Mouse (Mus musculus): ENCODE data around the gene Psmd13. TPM values are rescaled to one million over a fixed set of nuclear protein-coding genes. Genes with fewer than 3 reads are reported as not detected.

Gene Psmd13
- polyA plus RNA-seq, 1 experiment from 2014 or later, result 154 TPM

- H3K4me2 ChIP-seq, result peak within 1 kb of the TSS; percentile 95
- no peaks in the 10 kb centered on the region for H3K27me3 ChIP-seq
- H3K9me3 ChIP-seq (replicated peaks), result no peaks in the 10 kb centered on the region
- peak within 1 kb of the TSS; percentile 95 for H3K27ac ChIP-seq
- peaks cover 32% of the 10 kb centered on the region for H3K4me1 ChIP-seq (replicated peaks)
- peak within 1 kb of the TSS; percentile 95 for H3K9ac ChIP-seq
- 28% methylated on average over 40 of the region's 40 CpGs for WGBS
- 0 out of 2 replicates have a peak, but pooled peaks have one; percentile 4 for ATAC-seq (replicated peaks; ENCODE audit: insufficient number of reproducible peaks, insufficient read depth, low FRiP score, low read depth)
- peak within 1 kb of the TSS; percentile 97 for H3K4me3 ChIP-seq
- peaks cover 55% of the 10 kb centered on the region for H3K36me3 ChIP-seq
Observed at GRCm38 (mm10) chr7:140857550-140858505, 23.9 kb upstream of the Psmd13 start, which contains the start of gene Bet1l. Gene Bet1l (minus strand): TSS chr7:140857577.

DNA sequence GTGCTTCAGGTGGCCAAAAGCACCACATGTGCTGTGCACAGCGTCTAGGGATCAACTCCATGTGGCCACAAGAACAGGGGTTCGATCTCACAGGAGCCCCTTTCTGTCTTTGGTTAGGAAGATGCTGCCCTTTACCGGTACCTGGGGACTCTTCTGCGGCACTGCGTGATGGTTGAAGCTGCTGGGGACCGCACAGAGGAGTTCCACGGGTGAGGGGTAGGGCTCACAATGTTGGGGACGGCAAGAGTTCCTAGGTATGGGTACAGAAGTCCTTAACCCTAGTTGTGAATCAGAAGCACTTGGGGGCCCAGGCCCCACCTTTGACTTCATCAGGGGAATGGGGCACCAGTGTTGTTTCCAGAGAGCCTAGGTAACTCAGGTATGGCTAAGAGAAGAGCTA lies 23.0 kb upstream of the Psmd13 start:
- H3K27me3 ChIP-seq, result no peaks in the 10 kb centered on the region
- no peak overlapping the region for H3K27ac ChIP-seq
- peak overlapping the region; percentile 97 for H3K4me3 ChIP-seq
- H3K4me2 ChIP-seq, result peak overlapping the region; percentile 95
- H3K36me3 ChIP-seq, result peaks cover 55% of the 10 kb centered on the region
- no peaks in the 10 kb centered on the region for H3K9me3 ChIP-seq (replicated peaks)
- ATAC-seq (replicated peaks; ENCODE audit: insufficient number of reproducible peaks, insufficient read depth, low FRiP score, low read depth), result no peak
- 90% methylated on average over 8 of the region's 8 CpGs for WGBS
- peak overlapping the region; percentile 95; the same call in 1 of the 2 replicates for H3K9ac ChIP-seq
- H3K4me1 ChIP-seq (replicated peaks), result peaks cover 32% of the 10 kb centered on the region

GRCm38 (mm10) chr7:140859997-140860396 lies 21.8 kb upstream of the Psmd13 start:
- H3K9me3 ChIP-seq (replicated peaks), result no peaks in the 10 kb centered on the region
- no peak overlapping the region for H3K4me3 ChIP-seq
- 75% methylated on average over 6 of the region's 6 CpGs for WGBS
- no peaks in the 10 kb centered on the region for H3K27me3 ChIP-seq
- H3K27ac ChIP-seq, result no peak overlapping the region
- H3K4me1 ChIP-seq (replicated peaks), result peaks cover 27% of the 10 kb centered on the region
- no peak overlapping the region for H3K4me2 ChIP-seq
- no peak for ATAC-seq (replicated peaks; ENCODE audit: insufficient number of reproducible peaks, insufficient read depth, low FRiP score, low read depth)
- peaks cover 58% of the 10 kb centered on the region for H3K36me3 ChIP-seq
- H3K9ac ChIP-seq, result no peak overlapping the region

GRCm38 (mm10) chr7:140860728-140861127 lies 21.0 kb upstream of the Psmd13 start:
- 90% methylated on average over 5 of the region's 5 CpGs for WGBS
- no peak overlapping the region for H3K9ac ChIP-seq
- no peak overlapping the region for H3K4me3 ChIP-seq
- no peak overlapping the region for H3K4me2 ChIP-seq
- peaks cover 20% of the 10 kb centered on the region for H3K4me1 ChIP-seq (replicated peaks)
- no peak for ATAC-seq (replicated peaks; ENCODE audit: insufficient number of reproducible peaks, insufficient read depth, low FRiP score, low read depth)
- no peaks in the 10 kb centered on the region for H3K9me3 ChIP-seq (replicated peaks)
- H3K27ac ChIP-seq, result no peak overlapping the region
- H3K27me3 ChIP-seq, result no peaks in the 10 kb centered on the region
- peaks cover 62% of the 10 kb centered on the region for H3K36me3 ChIP-seq

- no peak for ATAC-seq (replicated peaks; ENCODE audit: insufficient number of reproducible peaks, insufficient read depth, low FRiP score, low read depth)
- Histone ChIP-seq H3K4me3 (no peak overlapping the region), H3K9me3 (replicated peaks) (no peaks in the 10 kb centered on the region), H3K36me3 (peaks cover 71% of the 10 kb centered on the region), H3K27ac (no peak overlapping the region), H3K4me2 (no peak overlapping the region), H3K9ac (no peak overlapping the region), H3K4me1 (replicated peaks) (no peaks in the 10 kb centered on the region), H3K27me3 (no peaks in the 10 kb centered on the region)
- 89% methylated on average over 12 of the region's 12 CpGs for WGBS
Observed at GRCm38 (mm10) chr7:140864761-140865160, 17.0 kb upstream of the Psmd13 start.

GRCm38 (mm10) chr7:140874224-140874623 lies 7.5 kb upstream of the Psmd13 start:
- Histone ChIP-seq H3K27ac (no peak overlapping the region), H3K4me3 (no peak overlapping the region), H3K36me3 (peaks cover 39% of the 10 kb centered on the region), H3K27me3 (no peaks in the 10 kb centered on the region), H3K9me3 (replicated peaks) (no peaks in the 10 kb centered on the region), H3K4me2 (no peak overlapping the region), H3K4me1 (replicated peaks) (peaks cover 3% of the 10 kb centered on the region; the same call in 1 of the 2 replicates), H3K9ac (no peak overlapping the region)
- no peak for ATAC-seq (replicated peaks; ENCODE audit: insufficient number of reproducible peaks, insufficient read depth, low FRiP score, low read depth)
- WGBS, result 73% methylated on average over 4 of the region's 4 CpGs

GRCm38 (mm10) chr7:140877364-140877763 lies 4.4 kb upstream of the Psmd13 start:
- Histone ChIP-seq H3K4me1 (replicated peaks) (peaks cover 16% of the 10 kb centered on the region), H3K9me3 (replicated peaks) (no peaks in the 10 kb centered on the region), H3K27me3 (no peaks in the 10 kb centered on the region), H3K36me3 (peaks cover 31% of the 10 kb centered on the region), H3K9ac (no peak overlapping the region), H3K4me2 (no peak overlapping the region), H3K27ac (no peak overlapping the region), H3K4me3 (no peak overlapping the region)
- no peak for ATAC-seq (replicated peaks; ENCODE audit: insufficient number of reproducible peaks, insufficient read depth, low FRiP score, low read depth)
- 79% methylated on average over 6 of the region's 6 CpGs for WGBS

DNA sequence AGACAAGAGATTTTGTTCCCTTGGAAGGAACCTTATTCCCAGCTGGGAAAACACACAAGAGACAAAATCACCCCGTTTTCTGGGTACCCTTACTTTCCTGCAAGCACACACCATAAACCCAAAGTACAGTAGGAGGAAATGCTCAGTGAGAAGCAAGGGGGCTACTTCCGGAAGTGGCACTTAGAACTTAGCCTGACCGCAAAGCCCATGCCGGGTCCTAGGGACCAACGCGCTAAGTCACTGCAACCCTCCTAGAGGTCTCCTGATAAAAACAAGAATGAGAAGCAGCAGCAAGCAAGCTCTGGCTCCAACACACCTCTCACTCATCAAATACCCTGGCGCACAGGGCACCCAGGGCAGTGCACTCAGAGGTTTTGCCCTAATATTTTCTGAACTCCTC lies 2.4 kb upstream of the Psmd13 start:
- 72% methylated on average over 7 of the region's 7 CpGs for WGBS
- Histone ChIP-seq H3K9ac (no peak overlapping the region), H3K27me3 (no peaks in the 10 kb centered on the region), H3K27ac (no peak overlapping the region), H3K9me3 (replicated peaks) (no peaks in the 10 kb centered on the region), H3K4me1 (replicated peaks) (peaks cover 25% of the 10 kb centered on the region), H3K4me2 (0 out of 2 replicates have a peak overlapping the region, but pooled peaks have one; percentile 10), H3K4me3 (no peak overlapping the region), H3K36me3 (peaks cover 32% of the 10 kb centered on the region)
- ATAC-seq (replicated peaks; ENCODE audit: insufficient number of reproducible peaks, insufficient read depth, low FRiP score, low read depth), result no peak

DNA sequence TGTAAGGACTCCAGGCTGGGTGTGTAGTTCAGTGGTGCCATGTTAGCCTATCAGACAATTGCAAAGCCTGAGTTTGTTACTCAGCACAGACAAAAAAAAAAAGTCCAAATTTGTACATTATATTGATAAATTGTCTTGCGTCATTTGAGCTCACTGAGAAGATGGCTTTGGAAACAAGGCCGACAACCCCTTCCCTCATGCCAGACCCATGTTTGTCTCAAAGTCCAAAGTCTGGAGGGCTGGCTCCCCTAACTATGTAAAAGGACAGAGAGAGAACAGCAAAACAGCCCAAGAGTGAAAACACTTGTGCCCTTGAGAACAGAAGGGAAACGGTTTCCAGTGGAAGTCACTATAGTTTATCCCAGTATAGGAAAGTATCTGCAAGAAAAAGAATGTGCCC lies 1.3 kb upstream of the Psmd13 start:
- peak overlapping the region; percentile 98 for H3K4me3 ChIP-seq
- 74% methylated on average over 3 of the region's 3 CpGs for WGBS

DNA sequence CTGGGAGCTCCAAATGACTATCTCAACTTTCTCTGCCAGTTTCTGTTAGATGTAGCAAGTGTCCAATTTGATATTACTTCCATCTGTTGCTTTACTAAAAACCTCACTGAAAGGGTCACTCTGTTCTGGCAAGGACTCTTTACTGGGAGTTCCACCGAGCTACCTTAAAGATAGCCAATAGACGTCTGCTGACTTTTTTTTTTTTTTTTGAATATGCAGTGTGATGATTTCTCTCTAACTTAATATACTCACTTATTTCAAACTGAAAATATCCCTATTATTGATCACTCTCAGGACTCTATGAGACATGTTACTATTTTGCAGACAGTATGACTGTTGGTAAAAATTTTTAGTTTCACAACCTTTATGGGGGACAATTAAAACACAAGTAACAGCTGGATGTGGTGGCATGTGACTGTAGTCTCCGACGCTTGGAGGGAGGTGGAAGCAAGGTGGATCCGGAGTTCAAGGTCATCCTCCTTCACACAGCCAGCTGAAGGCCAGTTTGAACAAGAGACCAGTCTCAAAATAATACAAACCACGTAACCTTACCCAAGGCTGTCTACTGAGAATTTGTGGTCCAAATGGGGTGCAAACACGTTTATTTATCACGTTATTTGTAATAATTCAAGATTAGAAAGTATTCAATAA lies 778 bp upstream of the Psmd13 start:
- peak overlapping the region; percentile 95 for H3K27ac ChIP-seq
- ATAC-seq (replicated peaks; ENCODE audit: insufficient number of reproducible peaks, insufficient read depth, low FRiP score, low read depth), result no peak

More for the DNA sequence above, 1.3 kb upstream of the Psmd13 start:
- no peaks in the 10 kb centered on the region for H3K9me3 ChIP-seq (replicated peaks)
- 0 out of 2 replicates have a peak overlapping the region, but pooled peaks have one; percentile 37 for H3K9ac ChIP-seq
- ATAC-seq (replicated peaks; ENCODE audit: insufficient number of reproducible peaks, insufficient read depth, low FRiP score, low read depth), result no peak
- H3K36me3 ChIP-seq, result peaks cover 24% of the 10 kb centered on the region; the same call in 1 of the 2 replicates
- peak overlapping the region; percentile 95; the same call in 1 of the 2 replicates for H3K27ac ChIP-seq
- peak overlapping the region; percentile 87 for H3K4me2 ChIP-seq
- peaks cover 25% of the 10 kb centered on the region for H3K4me1 ChIP-seq (replicated peaks)
- H3K27me3 ChIP-seq, result no peaks in the 10 kb centered on the region

GRCm38 (mm10) chr7:140882469-140882803 lies 668 bp downstream of the Psmd13 start:
- Histone ChIP-seq H3K36me3 (peaks cover 21% of the 10 kb centered on the region), H3K27ac (peak overlapping the region; percentile 95), H3K9me3 (replicated peaks) (no peaks in the 10 kb centered on the region), H3K27me3 (no peaks in the 10 kb centered on the region), H3K4me2 (peak overlapping the region; percentile 87), H3K4me3 (peak overlapping the region; percentile 98), H3K9ac (peak overlapping the region; percentile 94), H3K4me1 (replicated peaks) (peaks cover 25% of the 10 kb centered on the region)
- peak; percentile 28 for ATAC-seq (replicated peaks; ENCODE audit: insufficient number of reproducible peaks, insufficient read depth, low FRiP score, low read depth)
- WGBS, result under 1% methylated on average over 12 of the region's 12 CpGs

More for the DNA sequence above, 778 bp upstream of the Psmd13 start:
- H3K4me1 ChIP-seq (replicated peaks), result peaks cover 25% of the 10 kb centered on the region
- peak overlapping the region; percentile 94 for H3K9ac ChIP-seq
- no peaks in the 10 kb centered on the region for H3K27me3 ChIP-seq
- peak overlapping the region; percentile 98 for H3K4me3 ChIP-seq
- peak overlapping the region; percentile 87 for H3K4me2 ChIP-seq
- H3K36me3 ChIP-seq, result peaks cover 20% of the 10 kb centered on the region
- WGBS, result 8% methylated on average over 8 of the region's 8 CpGs
- H3K9me3 ChIP-seq (replicated peaks), result no peaks in the 10 kb centered on the region

Data from heart, embryonic 15.5 days (tissue).